Mouse (Mus musculus) liver, embryonic 11.5 days (tissue): Measurements from ENCODE around the gene Kalrn. TPM values are rescaled to one million over a fixed set of nuclear protein-coding genes. Genes with fewer than 3 reads are reported as not detected.

ENCODE experiments used
- ATAC-seq: fragments of 200-750 bp; cut with Nextera tagmentation; replicated peaks from 2 replicates; pipeline ENCODE4 v1.8.0; 2017; ENCODE audit warnings: moderate number of reproducible peaks, mild to moderate bottlenecking, moderate TSS enrichment, moderate library complexity; ENCODE audit not compliant: low FRiP score
- DNase-seq: peaks from one replicate; pipeline ENCODE4 v3.0.0-alpha.2; 2017; ENCODE audit warnings: low spot score
- H3K27ac ChIP-seq: fragments of 300-500 bp; sonication (generic); 2 replicates; pipeline ENCODE4 v1.5.1; 2014; ENCODE audit warnings: mild to moderate bottlenecking, low read depth, low read length, control low read depth
- H3K27me3 ChIP-seq: fragments of 300-500 bp; sonication (generic); replicated peaks from 2 replicates; pipeline ENCODE4 v1.6.1; 2014; ENCODE audit warnings: low read length, mixed read lengths; ENCODE audit not compliant: control insufficient read depth, insufficient read depth
- H3K36me3 ChIP-seq: fragments of 300-500 bp; sonication (generic); 2 replicates; pipeline ENCODE4 v1.6.1; 2014; ENCODE audit warnings: mild to moderate bottlenecking, low read length, moderate library complexity, mixed read lengths; ENCODE audit not compliant: control insufficient read depth, insufficient read depth
- H3K4me1 ChIP-seq: fragments of 300-500 bp; sonication (generic); replicated peaks from 2 replicates; pipeline ENCODE4 v1.6.1; 2014; ENCODE audit warnings: low read length, mixed read lengths; ENCODE audit not compliant: control insufficient read depth, insufficient read depth
- H3K4me2 ChIP-seq: fragments of 300-500 bp; sonication (generic); 2 replicates; pipeline ENCODE4 v1.6.1; 2014; ENCODE audit warnings: mild to moderate bottlenecking, control low read depth, moderate library complexity
- H3K4me3 ChIP-seq: fragments of 300-500 bp; sonication (generic); 2 replicates; pipeline ENCODE4 v1.5.1; 2014; ENCODE audit warnings: low read depth, low read length, control low read depth
- H3K9ac ChIP-seq: fragments of 300-500 bp; sonication (generic); 2 replicates; pipeline ENCODE4 v1.6.1; 2014; ENCODE audit warnings: low read depth, low read length, control low read depth
- H3K9me3 ChIP-seq: fragments of 300-500 bp; sonication (generic); 2 replicates; pipeline ENCODE4 v1.6.1; 2016; ENCODE audit warnings: low read length, inconsistent platforms, mixed read lengths; ENCODE audit not compliant: control insufficient read depth
- WGBS: fragments of 180-500 bp; shearing (Covaris S2); extraction: QIAGEN DNeasy Blood & Tissue Kit; methylation state at CpG from one replicate; pipeline ENCODE4 v1.1.7; 2014; 5-methylcytosine and 5-hydroxymethylcytosine counted together
- polyA plus RNA-seq: library from polyadenylated mRNA; unstranded; fragments of >200 nt; fragmentation: Nextera tagmentation; extraction: Ambion mirVana; gene quantifications from 2 replicates; pipeline ENCODE4 v1.2.1, GENCODE M21; 2014

Kalrn gene
- polyA plus RNA-seq, 1 experiment from 2014 or later: 25.1 TPM

- Histone ChIP-seq H3K27ac (peak overlapping the region; percentile 16), H3K9me3 (no peaks in the 10 kb centered on the region), H3K36me3 (no peaks in the 10 kb centered on the region), H3K4me1 (peaks cover 14% of the 10 kb centered on the region; the same call in 1 of the 2 replicates), H3K4me2 (peak overlapping the region; percentile 90), H3K27me3 (no peaks in the 10 kb centered on the region; the same call in 1 of the 2 replicates), H3K4me3 (peak overlapping the region; percentile 70), H3K9ac (peak overlapping the region; percentile 75)
- under 1% methylated on average over 34 of the region's 34 CpGs for WGBS
- peak; percentile 88 for ATAC-seq
- DNase-seq: peak; percentile 85
Observed at GRCm38 (mm10) chr16:34095548-34096141, 477.7 kb downstream of the Kalrn start.

GRCm38 (mm10) chr16:34095093-34095465, 478.3 kb downstream of the Kalrn start:
- ATAC-seq (no peak), DNase-seq (no peak)
- 0% methylated on average over 3 of the region's 3 CpGs for WGBS
- Histone ChIP-seq H3K9me3 (no peaks in the 10 kb centered on the region), H3K4me3 (peak overlapping the region; percentile 70), H3K4me2 (peak overlapping the region; percentile 90), H3K27ac (peak overlapping the region; percentile 16; the same call in 1 of the 2 replicates), H3K4me1 (peaks cover 14% of the 10 kb centered on the region; the same call in 1 of the 2 replicates), H3K9ac (peak overlapping the region; percentile 75), H3K36me3 (no peaks in the 10 kb centered on the region), H3K27me3 (no peaks in the 10 kb centered on the region; the same call in 1 of the 2 replicates)

- H3K9ac ChIP-seq: peak overlapping the region; percentile 75
- H3K27me3 ChIP-seq: no peaks in the 10 kb centered on the region; the same call in 1 of the 2 replicates
- peaks cover 14% of the 10 kb centered on the region; the same call in 1 of the 2 replicates for H3K4me1 ChIP-seq
- ATAC-seq: no peak
- under 1% methylated on average over 16 of the region's 16 CpGs for WGBS
- H3K4me2 ChIP-seq: peak overlapping the region; percentile 90
- peak overlapping the region; percentile 70 for H3K4me3 ChIP-seq
- H3K27ac ChIP-seq: peak overlapping the region; percentile 8; the same call in 1 of the 2 replicates
- no peaks in the 10 kb centered on the region for H3K9me3 ChIP-seq
- H3K36me3 ChIP-seq: no peaks in the 10 kb centered on the region
- peak; percentile 59 for DNase-seq
Observed at GRCm38 (mm10) chr16:34094446-34095092, 478.8 kb downstream of the Kalrn start.

DNA sequence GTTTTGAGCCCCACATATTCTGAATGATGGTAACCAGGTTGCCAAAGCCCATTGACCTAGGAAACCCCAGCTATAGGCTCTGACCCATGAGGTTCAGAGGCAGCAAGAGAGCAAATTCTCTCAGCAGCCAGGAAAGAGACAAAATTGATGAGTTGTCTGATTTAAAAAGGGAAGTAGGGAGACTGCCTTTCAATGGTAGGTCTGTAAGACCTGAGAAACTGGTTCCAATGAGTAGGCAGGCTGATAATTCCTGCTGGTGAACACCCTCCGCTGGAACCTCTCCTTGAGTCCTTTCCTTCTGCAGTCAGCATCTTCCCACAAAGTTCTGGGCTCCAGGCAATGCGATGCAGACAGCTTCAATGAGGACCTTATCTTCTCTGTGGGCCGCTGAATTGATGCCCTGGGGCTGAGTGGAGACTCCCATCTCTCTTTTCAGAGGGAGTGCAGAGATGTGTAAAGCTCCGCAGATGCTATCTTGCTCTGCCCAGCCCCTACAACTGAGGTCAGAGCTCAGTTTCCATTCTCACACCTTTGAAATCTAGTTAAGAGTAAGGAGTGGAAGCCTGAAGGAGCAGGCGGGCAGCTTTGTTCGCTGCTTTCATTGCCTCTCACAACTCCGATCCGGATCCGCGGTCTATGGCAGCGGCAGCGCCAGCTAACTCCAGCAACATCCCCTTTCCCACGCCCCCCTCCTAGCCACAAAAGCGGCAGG, 479.4 kb downstream of the Kalrn start:
- H3K27ac ChIP-seq: 0 out of 2 replicates have a peak overlapping the region, but pooled peaks have one; percentile 8
- ATAC-seq: no peak
- no peaks in the 10 kb centered on the region for H3K36me3 ChIP-seq
- H3K4me2 ChIP-seq: peak overlapping the region; percentile 90
- H3K9ac ChIP-seq: peak overlapping the region; percentile 75
- WGBS: 1% methylated on average over 14 of the region's 14 CpGs
- H3K4me1 ChIP-seq: peaks cover 14% of the 10 kb centered on the region
- H3K4me3 ChIP-seq: peak overlapping the region; percentile 70
- no peak for DNase-seq
- no peaks in the 10 kb centered on the region; the same call in 1 of the 2 replicates for H3K27me3 ChIP-seq
- no peaks in the 10 kb centered on the region for H3K9me3 ChIP-seq

DNA sequence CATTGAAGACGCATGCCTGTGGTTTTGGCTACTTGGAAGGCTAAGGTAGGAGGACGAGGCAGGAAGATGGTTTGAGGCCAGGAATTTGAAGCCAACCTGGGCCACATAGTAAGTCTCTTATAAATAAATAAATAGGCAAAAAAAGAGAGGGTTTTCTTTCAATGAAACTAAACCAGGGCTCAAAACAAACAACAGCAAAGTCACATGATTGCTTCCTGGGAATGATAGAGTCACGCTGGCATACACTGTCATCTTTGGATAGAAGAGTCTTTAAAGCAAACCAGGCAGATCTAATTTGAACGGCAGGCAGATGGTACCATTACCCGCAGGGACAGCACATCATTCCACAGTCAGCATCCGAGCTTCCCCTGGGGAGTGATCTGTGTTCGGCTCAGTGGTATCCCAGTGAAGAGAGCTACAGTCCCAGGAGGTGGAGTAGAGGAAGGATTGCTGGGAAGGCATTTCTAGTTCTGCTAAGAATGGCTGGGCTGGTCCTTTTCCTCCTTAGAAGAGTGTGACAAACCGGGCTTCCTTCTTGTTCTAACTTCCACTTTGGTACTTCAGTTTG, 483.7 kb downstream of the Kalrn start:
- no peaks in the 10 kb centered on the region for H3K36me3 ChIP-seq
- H3K9ac ChIP-seq: no peak overlapping the region
- H3K4me3 ChIP-seq: no peak overlapping the region
- no peak overlapping the region for H3K27ac ChIP-seq
- no peaks in the 10 kb centered on the region for H3K27me3 ChIP-seq
- H3K9me3 ChIP-seq: no peaks in the 10 kb centered on the region
- WGBS: 51% methylated on average over 8 of the region's 8 CpGs
- H3K4me1 ChIP-seq: peaks cover 18% of the 10 kb centered on the region
- no peak for ATAC-seq
- DNase-seq: no peak
- H3K4me2 ChIP-seq: no peak overlapping the region

GRCm38 (mm10) chr16:34089022-34089421, 484.3 kb downstream of the Kalrn start:
- Histone ChIP-seq H3K9ac (no peak overlapping the region), H3K36me3 (no peaks in the 10 kb centered on the region), H3K4me3 (no peak overlapping the region), H3K9me3 (no peaks in the 10 kb centered on the region), H3K27ac (no peak overlapping the region), H3K4me2 (no peak overlapping the region), H3K4me1 (peaks cover 13% of the 10 kb centered on the region), H3K27me3 (no peaks in the 10 kb centered on the region)
- no peak for DNase-seq
- WGBS: 83% methylated on average over 3 of the region's 3 CpGs
- no peak for ATAC-seq

DNA sequence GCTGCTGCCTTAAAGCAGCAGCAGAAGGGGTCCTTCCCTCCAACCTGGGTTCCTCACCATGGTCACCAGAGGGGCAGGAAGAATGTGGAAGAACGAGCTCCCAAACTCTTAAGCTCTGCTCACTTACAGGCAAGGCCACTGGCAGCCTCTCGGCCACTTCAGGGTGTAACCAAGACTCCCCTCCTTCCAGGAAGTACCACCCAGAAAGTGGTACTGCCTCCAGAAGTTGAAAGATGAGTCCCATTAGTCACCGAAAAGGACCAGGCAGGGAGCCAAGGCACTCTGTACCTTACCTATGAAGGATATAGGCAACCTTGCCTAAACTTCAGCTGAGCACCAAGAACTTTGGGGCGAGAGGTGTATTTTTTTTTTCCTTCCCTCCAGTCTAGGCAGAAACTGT, 485.0 kb downstream of the Kalrn start:
- 0 out of 2 replicates have a peak, but pooled peaks have one; percentile 15 for ATAC-seq

DNA sequence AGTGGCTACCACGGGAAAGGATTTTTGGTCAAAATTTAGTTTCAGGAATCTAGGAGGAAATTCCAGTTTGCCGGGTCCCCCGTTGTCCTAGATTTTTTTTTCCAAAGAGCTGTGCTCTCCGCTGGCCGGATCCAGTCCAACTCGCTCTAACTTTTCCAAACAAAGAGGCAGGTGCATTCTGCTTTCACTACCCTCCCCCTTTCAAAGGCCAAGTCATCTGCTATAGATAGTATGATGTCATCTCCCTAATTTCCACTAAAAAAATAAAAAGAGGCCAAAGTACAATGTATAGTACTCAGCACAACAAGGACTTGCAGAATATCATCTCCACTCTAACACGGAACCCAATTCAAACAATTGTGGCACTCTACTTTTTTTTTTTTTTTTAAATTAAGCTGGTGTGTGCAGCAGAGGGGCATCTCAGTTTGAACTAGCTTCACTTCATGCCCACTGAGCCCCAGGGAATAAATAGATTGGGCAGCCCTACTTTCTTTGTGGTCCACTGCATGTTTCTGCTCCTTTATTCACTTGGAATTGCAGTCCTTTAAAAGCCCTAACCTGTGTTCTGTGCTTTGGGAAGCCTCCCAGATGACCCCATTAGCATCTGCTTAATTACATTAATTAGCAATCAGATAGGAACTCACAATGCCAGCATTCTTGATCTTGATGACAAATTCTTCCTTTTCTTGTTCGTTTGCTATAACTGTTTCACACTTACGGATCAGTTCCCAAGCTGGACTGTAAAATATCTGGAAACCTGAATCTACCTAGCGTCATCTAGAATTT, 489.0 kb downstream of the Kalrn start:
- no peak overlapping the region for H3K4me2 ChIP-seq
- H3K9me3 ChIP-seq: no peaks in the 10 kb centered on the region
- no peak overlapping the region for H3K9ac ChIP-seq
- no peak overlapping the region for H3K4me3 ChIP-seq
- no peaks in the 10 kb centered on the region for H3K36me3 ChIP-seq
- 81% methylated on average over 10 of the region's 10 CpGs for WGBS
- no peak for ATAC-seq
- peaks cover 31% of the 10 kb centered on the region for H3K4me1 ChIP-seq
- no peak overlapping the region for H3K27ac ChIP-seq
- DNase-seq: no peak
- H3K27me3 ChIP-seq: no peaks in the 10 kb centered on the region

More for the DNA sequence above, 485.0 kb downstream of the Kalrn start:
- H3K4me1 ChIP-seq: peaks cover 11% of the 10 kb centered on the region
- DNase-seq: no peak
- no peaks in the 10 kb centered on the region for H3K9me3 ChIP-seq
- no peaks in the 10 kb centered on the region for H3K36me3 ChIP-seq
- no peak overlapping the region for H3K27ac ChIP-seq
- no peak overlapping the region for H3K4me2 ChIP-seq
- H3K4me3 ChIP-seq: no peak overlapping the region
- H3K27me3 ChIP-seq: no peaks in the 10 kb centered on the region
- H3K9ac ChIP-seq: no peak overlapping the region; the same call in 1 of the 2 replicates
- 46% methylated on average over 4 of the region's 4 CpGs for WGBS
